Mouse (Mus musculus): Measurements from ENCODE around the gene Mrpl10. TPM values are rescaled to one million over a fixed set of nuclear protein-coding genes. Genes with fewer than 3 reads are reported as not detected.

Gene Mrpl10
- polyA plus RNA-seq, 1 experiment from 2014 or later: 66.9 TPM

Small RNAs within 50 kb of the gene (microRNA-seq; reads per million reads assigned to microRNA genes)
- not detected for gene Mir8103

Other genes starting within 250 kb of the Mrpl10 start
- 83.3 and 86.9 TPM in 2 replicates for gene Nfe2l1, start 211.6 kb upstream of the Mrpl10 start, polyA plus RNA-seq (2015; fragmentation: Nextera tagmentation; extraction: Ambion mirVana)
- 22.2 and 27.4 TPM in 2 replicates for gene Copz2, start 191.7 kb upstream of the Mrpl10 start, polyA plus RNA-seq (2015; fragmentation: Nextera tagmentation; extraction: Ambion mirVana)
- gene Cdk5rap3, start 125.1 kb upstream of the Mrpl10 start, polyA plus RNA-seq (2015; fragmentation: Nextera tagmentation; extraction: Ambion mirVana): 81.2 and 84.8 TPM in 2 replicates
- 0.35 and 0.60 TPM in 2 replicates for gene Prr15l, start 113.5 kb upstream of the Mrpl10 start, polyA plus RNA-seq (2015; fragmentation: Nextera tagmentation; extraction: Ambion mirVana)
- gene Pnpo, start 97.6 kb upstream of the Mrpl10 start, polyA plus RNA-seq (2015; fragmentation: Nextera tagmentation; extraction: Ambion mirVana): 36.2 and 37.3 TPM in 2 replicates
- gene Sp2, start 58.6 kb upstream of the Mrpl10 start, polyA plus RNA-seq (2015; fragmentation: Nextera tagmentation; extraction: Ambion mirVana): 13.5 and 19.0 TPM in 2 replicates
- 0.32 and 0.35 TPM in 2 replicates for gene Sp6, start 28.2 kb upstream of the Mrpl10 start, polyA plus RNA-seq (2015; fragmentation: Nextera tagmentation; extraction: Ambion mirVana)
- gene Scrn2, start 11.6 kb upstream of the Mrpl10 start, polyA plus RNA-seq (2015; fragmentation: Nextera tagmentation; extraction: Ambion mirVana): 14.5 and 16.8 TPM in 2 replicates
- 3.4 and 3.9 TPM in 2 replicates for gene Lrrc46, start 153 bp upstream of the Mrpl10 start, polyA plus RNA-seq (2015; fragmentation: Nextera tagmentation; extraction: Ambion mirVana)
- 12.5 and 12.9 TPM in 2 replicates for gene Osbpl7, start 9.1 kb downstream of the Mrpl10 start, polyA plus RNA-seq (2015; fragmentation: Nextera tagmentation; extraction: Ambion mirVana)
- gene Tbx21, start 73.8 kb downstream of the Mrpl10 start, polyA plus RNA-seq (2015; fragmentation: Nextera tagmentation; extraction: Ambion mirVana): 0.15 and 0.22 TPM in 2 replicates
- gene Tbkbp1, start 109.9 kb downstream of the Mrpl10 start, polyA plus RNA-seq (2015; fragmentation: Nextera tagmentation; extraction: Ambion mirVana): 7.2 and 7.8 TPM in 2 replicates
- 29.7 and 31.4 TPM in 2 replicates for gene Kpnb1, start 146.3 kb downstream of the Mrpl10 start, polyA plus RNA-seq (2015; fragmentation: Nextera tagmentation; extraction: Ambion mirVana)
- gene Npepps, start 239.1 kb downstream of the Mrpl10 start, polyA plus RNA-seq (2015; fragmentation: Nextera tagmentation; extraction: Ambion mirVana): 142 and 155 TPM in 2 replicates

All from hindbrain, embryonic 16.5 days (tissue).